Mouse (Mus musculus) gastrocnemius, adult 18-20 months (tissue): Measurements from ENCODE around the gene Ccnq. TPM values are rescaled to one million over a fixed set of nuclear protein-coding genes. Genes with fewer than 3 reads are reported as not detected.
"Not testable (repeated sequence)": the region's sequence is repeated elsewhere in the genome, so short reads cannot be mapped to it uniquely, and the experiment has no call there.

Experiments
- DNase-seq: peaks from one replicate; pipeline ENCODE4 v3.0.0; 2021; ENCODE audit warnings: low spot score
- total RNA-seq, 2 experiments: library from RNA; stranded (reverse); gene quantifications; 2 replicates each; pipeline ENCODE4 v1.2.3; 2021

Ccnq gene
- total RNA-seq, 2 experiments from 2014 or later, result 11.1 to 11.8 TPM

DNA sequence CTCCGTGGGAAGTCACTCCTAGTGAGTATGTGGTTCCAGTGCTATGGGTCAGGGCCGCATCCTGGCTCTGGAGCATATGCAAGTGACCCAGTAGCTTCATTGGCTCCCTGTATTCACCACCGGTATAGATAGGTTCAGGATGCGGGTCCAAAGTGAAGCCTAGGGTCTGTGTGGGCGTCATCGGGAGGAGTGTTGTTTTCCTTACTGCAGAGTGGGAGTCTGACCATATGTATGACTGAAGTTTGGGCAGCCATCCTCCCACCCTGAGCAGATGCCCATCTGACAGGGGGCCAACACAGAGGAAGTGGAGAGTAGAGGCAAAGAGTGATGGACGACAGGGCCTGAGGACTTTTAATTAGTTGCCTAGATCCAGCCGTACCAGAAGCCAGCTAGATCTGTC, 12.8 kb upstream of the Ccnq start:
- no peak for DNase-seq

DNA sequence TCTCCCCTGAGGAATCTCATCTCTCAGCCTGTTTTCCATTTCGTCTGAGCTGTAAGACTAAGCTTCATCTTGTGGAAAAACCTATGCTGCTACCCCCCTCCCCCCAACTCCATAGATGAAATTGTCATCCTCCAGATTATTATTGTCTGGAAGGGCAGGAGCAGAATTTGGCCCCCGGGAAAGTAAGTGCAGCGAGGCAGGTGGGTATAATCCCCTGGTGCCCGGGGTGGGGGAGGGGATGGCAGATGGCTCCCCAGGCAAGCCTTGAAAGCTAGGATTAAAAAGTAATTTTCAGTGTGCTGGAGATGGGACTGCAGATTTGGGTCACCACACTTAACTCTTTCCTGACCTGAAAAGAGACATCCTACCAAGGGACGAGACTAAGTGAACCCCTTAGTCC, 10.7 kb upstream of the Ccnq start:
- DNase-seq, result no peak

DNA sequence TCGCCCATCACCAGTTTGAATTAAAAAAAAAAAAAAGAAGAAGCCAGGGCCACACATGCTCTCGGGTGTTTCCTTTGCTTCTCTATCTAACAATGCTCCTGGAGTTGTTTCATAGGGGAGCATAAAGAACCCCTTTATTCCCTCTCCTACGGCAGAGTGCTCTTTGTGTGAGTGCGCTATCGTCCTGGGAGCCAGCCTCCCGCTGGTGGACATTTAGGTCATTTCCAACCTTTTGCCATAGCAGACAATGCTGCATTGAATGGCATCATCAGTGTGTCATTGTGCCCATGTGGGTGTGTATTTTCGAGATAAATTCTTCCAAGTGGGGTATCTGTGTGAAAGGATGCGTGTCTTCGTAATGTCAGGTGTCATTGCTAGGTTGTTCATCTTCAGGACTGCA, 9.6 kb upstream of the Ccnq start:
- no peak for DNase-seq

DNA sequence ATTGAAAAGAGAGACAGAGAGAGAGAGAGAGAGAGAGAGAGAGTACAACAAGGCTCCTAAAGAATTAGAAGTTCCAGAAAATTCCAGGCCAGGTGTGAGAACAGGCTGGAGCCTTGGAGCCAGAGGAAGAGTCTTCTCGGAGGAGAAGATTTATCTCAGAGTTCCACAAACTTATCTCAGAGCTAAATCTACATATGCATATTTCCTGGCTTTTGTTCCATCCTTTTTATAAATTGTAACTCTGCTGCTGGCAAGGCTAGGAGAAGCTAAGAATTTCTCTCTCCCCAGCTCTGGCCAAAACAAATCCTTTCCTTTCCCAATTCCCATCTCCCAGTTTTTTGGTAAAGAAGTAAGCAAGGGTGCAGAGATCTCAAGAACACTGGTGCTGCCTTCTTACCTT, 3.8 kb upstream of the Ccnq start:
- DNase-seq, result no peak

DNA sequence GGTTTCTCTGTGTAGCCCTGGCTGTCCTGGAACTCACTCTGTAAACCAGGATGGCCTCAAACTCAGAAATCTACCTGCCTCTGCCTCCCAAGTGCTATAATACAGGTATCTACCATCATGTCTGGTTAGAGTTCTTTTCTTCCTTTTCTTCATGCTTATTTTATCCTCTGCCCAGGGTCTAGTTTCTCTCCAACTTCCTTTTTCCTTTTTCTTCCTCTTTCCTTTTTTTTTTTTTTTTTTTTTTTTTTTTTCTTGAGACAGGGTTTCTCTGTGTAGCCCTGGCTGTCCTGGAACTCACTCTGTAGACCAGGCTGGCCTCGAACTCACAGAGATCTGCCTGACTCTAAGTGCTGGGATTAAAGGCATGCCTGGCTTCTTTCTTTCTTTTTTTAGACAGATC, 2.6 kb upstream of the Ccnq start:
- not testable (repeated sequence) for DNase-seq

DNA sequence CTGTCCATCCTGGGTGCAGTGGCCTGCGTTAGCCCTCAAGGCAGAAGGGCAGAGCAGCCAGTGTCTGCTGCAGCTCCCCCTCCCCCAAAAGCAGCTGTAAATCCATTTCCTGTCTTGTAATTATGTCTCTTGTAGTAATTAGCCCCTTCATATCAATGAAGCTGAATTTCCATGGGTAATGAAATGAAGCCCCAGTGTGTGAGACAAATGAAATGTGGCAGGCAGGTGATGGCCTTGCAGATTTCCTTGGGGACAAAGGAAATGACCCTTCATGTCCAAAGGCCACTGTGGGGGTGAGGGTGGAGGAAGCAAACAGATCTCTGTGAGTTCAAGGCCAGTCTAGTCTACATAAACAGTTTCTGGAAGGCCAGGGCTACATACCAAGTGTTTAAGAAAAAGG, 1.7 kb upstream of the Ccnq start:
- DNase-seq, result no peak

DNA sequence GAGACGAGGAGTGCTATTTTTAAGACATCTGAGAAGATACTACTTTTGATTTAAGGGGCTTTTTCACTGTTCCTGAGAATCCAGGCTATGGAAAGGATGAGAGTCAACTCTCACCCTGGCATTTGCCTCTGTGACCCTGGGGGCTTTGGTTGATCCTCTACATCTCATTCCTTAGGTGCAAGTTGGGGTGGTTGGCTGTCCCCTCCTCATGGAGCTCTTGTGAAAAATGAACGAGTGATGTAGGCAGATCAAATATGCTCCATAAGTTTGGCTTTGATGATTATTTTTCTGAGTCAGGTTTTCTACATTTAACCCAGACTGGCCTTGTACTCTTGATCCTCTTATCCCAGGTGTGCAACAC, 294 bp upstream of the Ccnq start:
- DNase-seq, result no peak

DNA sequence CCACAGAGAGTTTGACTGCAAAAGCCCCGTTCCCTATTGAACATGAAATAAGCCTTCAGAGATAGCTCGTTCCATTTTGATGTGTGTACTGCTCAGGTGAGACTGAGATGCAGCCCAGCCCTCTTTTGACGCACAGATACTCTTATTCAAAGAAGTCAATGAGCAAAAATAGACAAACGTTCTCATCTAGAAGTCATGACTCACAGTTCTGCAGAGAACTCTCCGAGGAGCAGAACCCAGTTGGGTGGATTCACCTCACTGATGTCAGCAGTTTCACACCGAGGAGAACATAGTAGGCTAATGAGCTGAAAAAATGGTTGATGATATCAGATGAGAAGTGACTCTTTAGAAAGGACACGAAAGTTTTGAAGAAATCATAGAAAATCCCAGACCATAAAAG, 5.3 kb downstream of the Ccnq start:
- DNase-seq, result no peak

DNA sequence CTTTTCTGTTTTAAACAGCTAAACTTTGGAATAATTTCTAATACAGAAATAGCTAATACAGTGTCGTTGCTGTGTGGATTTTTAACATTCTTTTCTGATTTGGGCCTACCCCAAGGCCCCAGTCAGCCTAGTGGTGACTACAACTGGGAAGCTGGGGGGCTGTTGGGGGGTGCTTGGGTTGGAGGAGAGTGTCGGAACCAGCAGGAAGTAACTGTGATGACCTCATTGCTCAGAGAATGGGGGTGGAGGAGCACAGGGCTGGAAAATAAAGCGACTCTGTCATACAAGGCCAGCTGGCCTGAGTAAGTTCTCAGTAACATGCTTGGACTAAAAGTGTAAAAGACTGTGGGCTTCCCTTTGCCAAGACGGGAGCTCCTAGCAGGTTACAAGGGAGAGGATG, 6.1 kb downstream of the Ccnq start:
- DNase-seq, result no peak

DNA sequence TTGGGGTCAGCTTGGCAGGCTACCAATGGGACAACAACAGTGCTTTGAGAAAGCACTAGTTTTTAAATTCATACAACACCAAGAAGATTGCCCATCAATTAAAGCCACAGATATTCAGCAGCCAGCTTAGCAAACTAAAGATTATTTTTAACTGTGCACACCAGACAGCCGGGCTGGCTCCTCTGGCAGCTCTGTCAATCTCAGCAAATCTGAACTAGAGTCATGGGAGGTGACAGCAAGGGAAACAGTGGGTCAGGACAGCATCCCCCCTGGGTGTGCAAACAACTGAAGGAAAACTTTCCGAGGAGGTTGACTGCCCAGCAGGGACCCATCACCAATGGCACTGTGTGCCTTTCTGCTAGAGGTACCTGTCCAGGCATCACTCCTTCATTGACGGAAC, 9.1 kb downstream of the Ccnq start:
- DNase-seq, result no peak

DNA sequence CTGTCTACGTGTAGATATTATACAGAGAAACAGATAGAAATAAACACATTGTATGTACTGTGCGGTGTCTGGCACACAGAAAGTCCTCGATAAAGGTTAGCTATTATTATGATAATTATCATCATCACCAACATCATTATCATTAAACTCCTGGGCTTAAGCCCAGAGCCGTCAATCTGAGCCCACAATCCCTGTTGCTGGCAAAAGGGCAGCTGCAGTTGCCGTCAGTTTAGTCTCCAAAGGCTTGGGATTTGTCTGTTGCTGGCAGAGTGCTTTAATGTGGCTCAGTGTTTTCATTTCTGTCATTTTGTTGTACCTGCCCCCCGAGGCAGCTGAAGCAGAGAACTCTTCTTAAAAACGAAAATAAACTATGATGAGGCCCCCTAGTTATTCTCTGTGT, 9.6 kb downstream of the Ccnq start:
- no peak for DNase-seq

DNA sequence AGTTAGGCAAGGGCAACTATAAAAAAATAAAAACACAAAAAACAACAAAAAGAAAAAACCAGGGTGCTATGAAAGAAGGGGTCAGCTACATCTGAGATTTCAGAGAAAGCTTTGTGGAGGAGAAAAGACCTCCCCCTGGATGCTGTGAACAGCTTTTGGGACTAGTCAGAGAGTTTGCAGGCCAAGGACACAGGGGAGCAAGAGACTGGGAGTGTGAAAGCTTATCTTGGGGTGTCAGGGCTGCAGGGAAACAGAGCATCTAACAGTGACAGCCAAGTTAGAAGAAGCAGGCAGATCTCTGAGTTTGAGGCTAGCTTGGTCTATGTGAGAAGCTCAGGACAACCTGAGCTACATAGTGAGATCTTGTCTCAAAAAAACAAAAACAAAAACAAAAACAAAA, 12.2 kb downstream of the Ccnq start:
- no peak for DNase-seq

DNA sequence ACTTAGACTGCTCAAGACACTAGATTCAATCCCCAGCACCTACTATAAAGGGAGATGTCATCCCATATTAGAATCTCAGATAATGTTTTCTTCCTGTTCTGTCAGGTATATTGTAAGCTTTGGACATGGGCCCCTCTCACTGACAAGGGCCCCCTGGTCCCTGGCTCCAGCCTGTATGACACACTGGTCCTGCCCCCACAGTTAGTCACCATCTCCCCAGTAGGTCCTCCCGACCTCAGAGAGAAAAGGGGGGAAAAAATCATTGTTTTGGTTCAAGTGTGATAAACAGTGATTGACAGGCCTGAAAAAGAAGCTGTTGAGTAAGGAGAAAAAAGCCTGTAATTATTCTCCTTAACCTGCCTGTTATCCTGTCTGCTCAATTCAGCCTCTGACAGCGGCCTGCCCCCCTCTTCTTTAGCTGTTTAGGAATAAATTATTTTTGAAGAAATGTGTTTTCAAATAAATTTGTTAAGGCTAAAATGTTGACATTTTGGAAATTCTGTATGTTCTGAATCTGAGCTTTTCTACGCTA, 14.6 kb downstream of the Ccnq start:
- no peak for DNase-seq

DNA sequence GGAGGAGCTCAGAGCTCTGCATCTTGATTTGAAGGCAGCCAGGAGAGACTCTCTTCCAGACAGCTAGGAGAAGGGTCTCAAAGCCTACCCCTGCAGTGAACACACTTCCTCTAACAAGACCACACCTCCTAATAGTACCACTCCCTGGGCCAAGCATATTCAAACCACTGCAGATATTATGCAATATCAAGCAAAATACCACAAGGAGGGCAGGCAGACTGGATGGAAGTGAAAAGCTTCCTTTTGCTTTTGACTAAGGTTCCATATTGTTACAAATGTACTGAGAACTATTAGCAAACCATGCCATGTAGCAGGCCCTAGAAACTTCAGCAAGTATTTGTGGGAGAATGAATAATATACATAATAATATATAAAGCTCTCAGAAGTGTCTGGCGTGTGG, 16.4 kb downstream of the Ccnq start:
- DNase-seq, result no peak

DNA sequence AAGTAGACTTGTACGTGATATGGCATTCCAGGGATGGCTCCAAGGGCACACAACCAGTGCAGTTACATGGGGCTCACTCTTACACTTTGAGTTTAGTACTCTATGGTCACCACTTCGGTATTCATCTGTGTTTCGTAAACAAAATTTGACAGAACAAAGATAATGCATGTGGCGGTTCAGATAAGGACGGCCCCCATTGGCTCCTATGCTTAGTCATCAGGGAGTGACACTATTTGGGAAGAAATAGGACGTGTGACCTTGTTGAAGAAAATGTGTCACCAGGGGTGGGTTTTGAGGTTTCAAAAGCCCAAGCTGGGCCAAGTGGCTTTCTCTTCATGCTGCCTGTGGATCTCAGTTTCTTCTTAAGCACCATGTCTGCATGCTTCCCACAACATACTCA, 18.9 kb downstream of the Ccnq start:
- DNase-seq, result no peak

DNA sequence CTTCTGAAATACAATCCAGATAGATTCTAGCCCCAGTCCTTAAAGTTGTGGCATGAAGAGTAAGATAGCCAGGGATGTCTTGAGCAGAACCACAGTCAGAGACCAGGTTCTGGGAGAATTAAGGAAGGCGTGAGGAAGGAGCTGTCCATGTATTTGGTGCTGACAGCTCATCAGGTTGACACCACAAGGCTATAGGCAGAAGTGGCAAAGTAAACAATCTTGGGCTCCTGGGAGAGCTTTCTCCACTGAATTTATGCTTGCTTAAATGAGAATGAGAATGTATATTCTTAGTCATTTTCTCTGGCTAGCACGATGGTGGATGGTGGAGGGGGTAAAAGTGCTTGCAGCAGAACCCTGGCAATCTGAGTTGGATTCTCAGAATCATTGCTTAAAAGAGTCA, 20.6 kb downstream of the Ccnq start:
- no peak for DNase-seq

DNA sequence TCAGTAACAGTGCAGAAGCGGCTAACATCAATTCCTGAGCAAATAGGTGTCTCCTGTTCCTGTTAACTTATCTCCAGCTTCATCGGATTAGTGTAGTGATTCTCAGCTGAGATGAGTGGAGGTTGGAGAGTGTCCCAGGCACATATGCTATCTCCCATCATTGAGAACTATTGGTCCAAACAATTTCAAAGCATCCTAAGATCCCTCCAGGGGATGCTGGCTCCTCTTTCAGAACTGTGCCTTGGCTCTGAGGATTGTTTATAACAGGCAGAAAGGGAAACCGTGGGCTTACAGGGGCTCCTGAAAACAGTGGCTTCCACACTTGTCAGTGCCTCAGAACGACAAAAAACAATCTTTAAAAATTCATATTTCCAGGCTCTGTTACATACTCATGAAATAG, 23.5 kb downstream of the Ccnq start:
- no peak for DNase-seq

DNA sequence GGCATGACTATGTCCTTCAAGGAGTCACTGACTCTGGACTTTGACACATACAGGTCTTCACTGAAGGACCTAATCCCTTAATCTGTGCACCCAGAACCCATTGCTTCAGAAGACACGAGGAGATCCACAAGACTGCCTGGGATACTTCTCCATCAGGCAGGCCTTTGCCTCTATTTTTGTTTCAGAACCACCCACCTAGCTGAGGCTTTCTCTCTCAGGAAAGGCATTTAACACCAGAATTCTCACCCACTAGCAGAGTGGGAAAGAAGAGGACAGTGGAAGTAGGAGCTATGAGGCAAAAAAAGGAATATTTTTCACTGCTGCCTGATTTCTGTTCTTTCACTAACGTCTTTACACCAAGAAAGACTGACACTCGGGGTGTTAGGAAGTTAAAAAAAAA, 25.2 kb downstream of the Ccnq start:
- no peak for DNase-seq

DNA sequence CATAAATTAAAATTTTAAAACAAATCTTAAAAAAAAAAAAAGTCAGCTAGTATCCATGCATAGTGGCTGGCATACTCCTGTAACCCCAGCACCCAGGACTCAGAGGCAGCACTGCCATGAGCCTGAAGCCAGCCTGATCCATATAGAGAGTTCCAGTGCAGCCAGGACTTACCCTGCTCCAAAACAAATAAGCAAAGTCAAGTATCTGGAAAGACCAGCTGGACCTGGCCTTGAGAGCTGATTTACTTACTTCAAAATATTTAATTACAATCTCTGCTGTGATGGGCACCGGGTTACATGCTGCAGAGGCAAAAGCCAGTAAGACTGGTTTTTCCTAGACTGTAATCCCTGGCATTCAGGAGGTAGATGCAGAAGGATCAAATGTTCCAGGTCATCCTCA, 26.7 kb downstream of the Ccnq start:
- DNase-seq, result no peak

DNA sequence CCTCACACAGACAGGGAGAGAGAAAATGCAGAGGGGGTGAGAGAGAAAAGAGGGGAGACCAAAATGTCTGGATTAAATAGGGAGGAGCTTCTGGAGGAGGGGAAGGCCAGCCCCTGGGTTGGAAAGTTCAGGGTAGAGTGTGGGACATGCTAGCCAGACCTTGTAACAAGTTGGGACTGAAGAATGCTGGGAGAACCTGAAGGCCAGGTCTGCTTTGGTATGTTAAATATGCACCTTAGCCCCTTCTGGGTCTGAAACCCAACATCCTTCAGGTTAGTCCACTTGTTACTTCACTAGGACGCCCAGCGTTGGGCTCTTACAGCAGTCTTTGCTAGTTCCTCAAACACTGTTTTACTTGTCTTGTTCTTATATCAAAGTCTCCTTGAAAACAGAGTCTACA, 30.1 kb downstream of the Ccnq start:
- DNase-seq, result no peak

DNA sequence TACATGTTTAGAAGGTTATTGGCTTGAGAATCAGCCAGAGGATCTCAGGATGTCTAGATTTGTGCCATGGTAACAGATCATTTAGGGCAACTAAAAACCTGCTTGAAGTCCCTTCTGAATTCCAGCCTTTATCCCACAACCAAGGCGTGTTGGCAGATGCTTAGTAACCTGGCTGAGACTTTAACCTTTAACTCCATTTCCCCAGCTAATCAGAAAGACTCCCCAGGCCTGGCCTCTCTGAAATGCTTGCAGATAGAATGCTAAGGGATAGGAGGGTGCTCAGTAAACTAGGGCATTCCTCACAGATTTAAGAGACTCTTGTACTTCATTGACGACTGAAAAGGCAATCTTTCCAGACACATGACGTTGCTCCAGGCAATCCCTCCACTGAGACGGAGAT, 33.9 kb downstream of the Ccnq start:
- DNase-seq, result no peak

DNA sequence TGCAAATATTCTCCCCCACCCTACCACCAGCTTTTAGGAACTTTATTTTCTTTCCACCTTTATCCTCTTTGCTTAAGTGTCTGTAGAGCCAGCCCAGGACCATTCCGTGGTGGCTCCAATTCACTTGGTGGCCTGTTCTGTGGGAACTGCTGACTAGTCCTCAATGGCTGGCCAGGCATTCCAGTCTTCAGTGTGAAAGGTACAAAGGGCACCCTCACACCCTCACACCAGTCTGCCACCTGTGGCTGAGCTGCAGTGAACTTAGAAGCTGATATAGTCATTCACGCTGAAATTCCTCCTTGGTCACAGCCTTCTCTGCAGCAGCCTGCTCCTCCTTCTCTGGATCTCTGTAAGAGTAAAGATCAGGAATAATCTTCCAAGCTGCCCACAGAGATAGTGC, 42.9 kb downstream of the Ccnq start:
- no peak for DNase-seq

DNA sequence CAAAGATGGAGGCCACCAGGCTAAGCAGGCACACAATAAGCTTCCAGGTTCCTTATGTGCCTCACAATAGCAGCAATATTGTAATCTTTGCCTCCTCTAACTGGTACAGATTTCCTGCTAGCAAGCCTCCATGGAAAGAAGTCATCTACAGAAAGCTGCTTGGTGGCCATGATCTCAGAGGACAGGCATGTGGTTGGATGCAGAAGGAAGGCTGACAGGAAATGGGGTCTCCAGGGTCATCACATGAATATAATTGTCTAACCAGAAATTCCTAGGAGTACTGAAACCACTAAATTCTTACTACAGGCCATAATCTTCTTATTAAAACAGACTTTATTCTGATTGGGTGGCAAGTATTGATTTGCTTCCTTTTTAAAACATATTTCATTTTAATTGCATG, 45.5 kb downstream of the Ccnq start:
- DNase-seq, result no peak

DNA sequence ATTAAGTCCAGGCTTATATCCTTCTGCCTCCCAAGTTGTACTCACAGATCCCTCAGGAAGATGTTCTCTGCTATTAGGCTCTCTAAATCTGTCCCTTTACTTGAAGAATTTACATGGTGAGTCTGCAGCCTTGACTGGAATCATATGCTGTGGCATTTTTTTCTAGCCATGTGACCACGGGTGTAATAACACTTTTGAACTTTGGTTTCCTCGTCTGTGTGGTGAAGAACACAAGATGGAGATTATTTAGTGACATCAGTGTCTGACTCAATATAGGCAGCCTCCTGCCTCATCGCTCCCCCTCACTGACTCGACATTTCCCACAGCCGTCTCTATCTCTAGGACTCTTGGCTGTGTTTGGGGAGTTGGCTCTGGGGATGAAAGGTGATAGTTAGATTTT, 48.4 kb downstream of the Ccnq start:
- DNase-seq, result no peak

DNA sequence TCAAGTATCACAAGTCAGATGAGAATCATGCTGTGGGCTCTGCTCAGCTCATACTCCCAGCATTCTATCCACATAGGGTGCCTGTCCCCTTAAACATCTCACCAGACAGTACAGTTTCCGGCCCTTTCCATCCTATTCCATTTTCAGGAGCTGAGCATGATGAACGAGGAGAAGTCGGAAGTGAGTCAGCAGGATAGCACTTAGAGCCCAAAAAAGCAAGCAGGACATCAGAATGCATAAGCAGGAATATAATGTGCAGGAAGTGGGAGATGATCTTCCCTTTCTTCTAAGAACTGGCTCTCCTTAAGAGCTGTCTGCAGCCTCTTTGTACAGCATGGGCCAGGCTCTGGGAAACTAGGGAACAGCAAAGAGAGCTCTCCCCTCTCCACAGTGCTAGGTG, 49.2 kb downstream of the Ccnq start:
- no peak for DNase-seq
